8 mouse cellular contexts compared by ENCODE assay signal in the genomic region with DNA sequence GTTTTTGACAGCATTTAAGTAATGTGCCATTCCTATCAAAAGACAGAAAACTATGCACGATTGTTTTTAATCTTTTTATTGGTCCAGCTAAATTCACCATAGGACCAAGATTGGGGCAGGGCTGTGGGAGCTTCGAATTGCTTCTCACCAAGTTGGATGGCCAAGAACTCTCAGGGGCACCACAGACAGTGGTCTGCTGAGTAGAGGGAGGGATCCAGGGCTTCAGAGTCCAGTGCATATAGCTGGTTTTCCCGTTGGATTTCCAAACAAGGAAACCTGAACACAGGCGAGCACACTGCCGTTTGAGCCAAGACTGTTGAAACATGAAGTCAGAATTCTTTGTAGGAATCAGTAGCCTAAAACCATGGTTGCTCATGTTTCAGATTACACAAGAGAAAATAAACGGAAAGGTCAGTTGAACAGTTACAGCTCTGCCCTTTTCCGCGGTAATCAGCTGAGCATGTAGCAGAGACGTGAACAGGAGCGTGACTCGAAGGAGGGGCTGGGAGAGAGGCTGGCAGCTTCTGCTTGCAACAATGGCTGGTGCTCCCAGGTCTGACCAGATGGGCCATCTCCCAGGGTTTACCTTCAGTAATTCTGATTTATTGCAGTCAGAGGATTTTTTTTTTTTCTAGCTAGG. TPM values are rescaled to one million over a fixed set of nuclear protein-coding genes. Genes with fewer than 3 reads are reported as not detected.
DNase-seq lines count a peak whose midpoint lies in the region; ATAC-seq and TF ChIP-seq lines count a peak whose summit lies in the region.

No protein-coding gene starts in this region.

- no peaks in the 10 kb centered on the region for H3K27me3 ChIP-seq in hindbrain, embryonic 11.5 days (ENCODE audit: control insufficient read depth, insufficient read depth, low read length)
- H3K27me3 ChIP-seq in liver, adult 2 months (ENCODE audit: control insufficient read depth, insufficient read depth, low read length): no peaks in the 10 kb centered on the region

- TF ChIP-seq POLR2A in liver, adult 2 months (IDR thresholded peaks at IDR 0.05; ENCODE audit: extremely low read depth, insufficient read depth, low read length): no peak

- 47% methylated on average over 11 of the region's 11 CpGs for WGBS in hindbrain, embryonic 11.5 days
- WGBS in liver, adult 2 months: 19% methylated on average over 11 of the region's 11 CpGs

- peaks cover 11% of the 10 kb centered on the region; the same call in 1 of the 2 replicates for H3K79me2 ChIP-seq in liver, adult 2 months (ENCODE audit: control insufficient read depth, insufficient read depth, low read length)

- H3K9me3 ChIP-seq in hindbrain, embryonic 11.5 days (ENCODE audit: control insufficient read depth, low read length): no peaks in the 10 kb centered on the region

- H3K4me2 ChIP-seq in hindbrain, embryonic 11.5 days (replicated peaks; ENCODE audit: low read depth, low read length): no peak overlapping the region

- no peak overlapping the region for H3K27ac ChIP-seq in hindbrain, embryonic 11.5 days (ENCODE audit: low read depth, low read length)
- H3K27ac ChIP-seq in liver, adult 2 months (replicated peaks; ENCODE audit: insufficient read depth, low read depth, low read length): peak overlapping the region; percentile 100

- peak; percentile 82 for ATAC-seq in hindbrain, embryonic 11.5 days (ENCODE audit: low FRiP score)

- H3K4me1 ChIP-seq in hindbrain, embryonic 11.5 days (replicated peaks; ENCODE audit: control insufficient read depth, insufficient read depth, low read length): no peaks in the 10 kb centered on the region
- peaks cover 12% of the 10 kb centered on the region for H3K4me1 ChIP-seq in liver, adult 2 months (ENCODE audit: control insufficient read depth, insufficient read depth, low read length)

- peak; percentile 71 for DNase-seq in adrenal gland, postnatal 10 days
- peak; percentile 60 for DNase-seq in embryo, embryonic 11 days
- DNase-seq in hindbrain, embryonic 11.5 days (ENCODE audit: low spot score): peak; percentile 32
- peak; percentile 99 for DNase-seq in liver, adult 2 months (ENCODE audit: extremely low read depth, low read depth, low spot score)
- DNase-seq in neural tube, embryonic 10.5 days (ENCODE audit: extremely low spot score, low spot score): peak; percentile 26
- DNase-seq in layer of hippocampus, adult 8-10 months (ENCODE audit: low spot score in 2 of 2): no peak
- no peak for DNase-seq in B cell, adult 2 months
- no peak for DNase-seq in right cerebral cortex, adult 2 months (ENCODE audit: low spot score in 2 of 2)

- H3K9ac ChIP-seq in hindbrain, embryonic 11.5 days (ENCODE audit: low read depth, low read length): no peak overlapping the region
- H3K9ac ChIP-seq in liver, adult 2 months (ENCODE audit: low read depth, low read length): peak overlapping the region; percentile 67

- H3K4me3 ChIP-seq in hindbrain, embryonic 11.5 days (ENCODE audit: low read depth, low read length): no peak overlapping the region
- H3K4me3 ChIP-seq in liver, adult 2 months (ENCODE audit: insufficient read depth, low read depth, low read length): no peak overlapping the region

- H3K36me3 ChIP-seq in hindbrain, embryonic 11.5 days (ENCODE audit: control insufficient read depth, insufficient read depth, low read length): no peaks in the 10 kb centered on the region
- no peaks in the 10 kb centered on the region; the same call in 1 of the 2 replicates for H3K36me3 ChIP-seq in liver, adult 2 months (ENCODE audit: control insufficient read depth, insufficient read depth, low read length)

- TF ChIP-seq CTCF in liver, adult 2 months (IDR thresholded peaks at IDR 0.05; ENCODE audit: low read depth, low read length): no peak

RNA-seq across cellular contexts. Expression of gene Gbe1, which starts 38.0 kb away (rescaled TPM):
- total RNA-seq in adrenal gland, postnatal 10 days (2021): 10 to 100 TPM; 54.6 to 58.0 TPM
- polyA plus RNA-seq in hindbrain, embryonic 11.5 days (2014; fragmentation: Nextera tagmentation; extraction: Ambion mirVana): 15.4 and 15.8 TPM in 2 replicates
- total RNA-seq in liver, adult 2 months (2014; rRNA removed): 98.9 and 174 TPM in 2 replicates
- polyA plus RNA-seq in liver, adult 2 months (2012; rRNA removed): 66.2 and 68.9 TPM in 2 replicates
- 1 to 10 TPM; 6.7 to 8.0 (median 7.2) TPM for total RNA-seq in layer of hippocampus, adult 8-10 months (2022)

Comparison
In these comparisons a context has a peak if more than half of its experiments do, and no peak if none do; other contexts are left out.
1. DNase-seq: peak in adrenal gland, postnatal 10 days (single experiment), embryo, embryonic 11 days (single experiment), hindbrain, embryonic 11.5 days (single experiment), liver, adult 2 months (single experiment) and neural tube, embryonic 10.5 days (single experiment); none in layer of hippocampus, adult 8-10 months (0 of 2), B cell, adult 2 months (0 of 2) and right cerebral cortex, adult 2 months (0 of 2).
2. RNA of gene Gbe1, which starts 38.0 kb away (total RNA-seq): 98.9 to 174 TPM in liver, adult 2 months and 54.6 to 58.0 TPM in adrenal gland, postnatal 10 days; 6.7 to 8.0 TPM in layer of hippocampus, adult 8-10 months; every median in the first group is over 4 times any median in the second.